Mouse (Mus musculus) bone marrow macrophage, adult 2 months (primary cell): ENCODE measurements at regions not wholly inside any gene's neighbourhood (a gene's known extent, or its start where the extent isn't known, plus 50 kb on each side); places are given as distances from the start of the nearest gene placed in this dataset.

Experiments used
- CTCF ChIP-seq: IDR thresholded peaks from 2 replicates; pipeline ENCODE4 v1.5.1; 2012; ENCODE audit warnings: low read depth, mild to moderate bottlenecking, low read length, moderate library complexity
- POLR2A ChIP-seq: IDR thresholded peaks from 2 replicates; pipeline ENCODE4 v1.6.1; 2012; ENCODE audit warnings: mild to moderate bottlenecking, low read depth, low read length, borderline replicate concordance

DNA sequence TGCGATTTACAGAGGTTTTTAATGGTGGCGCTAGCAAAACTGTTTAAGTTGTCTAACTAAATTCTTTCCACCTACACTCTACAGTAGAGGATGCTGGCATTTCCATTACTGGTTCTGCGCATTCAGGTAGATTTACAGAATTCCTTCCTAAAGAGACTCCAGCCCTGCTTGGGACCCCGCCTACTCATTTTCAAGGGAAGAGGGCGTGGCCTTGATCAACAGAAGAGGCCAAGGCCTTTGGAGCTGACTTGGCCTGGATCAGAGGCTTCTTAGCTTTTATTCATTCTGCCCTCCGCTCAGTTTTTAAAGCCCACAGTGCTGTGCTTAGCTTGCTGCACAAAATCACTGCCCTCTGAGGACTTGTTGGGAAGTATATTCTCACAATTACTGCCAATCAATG, 364.8 kb downstream of the Nkx6-1 start:
- no peak for TF ChIP-seq CTCF
- TF ChIP-seq POLR2A: no peak
